Mouse (Mus musculus) ES-E14 (cell line): ENCODE measurements around the gene Pus7l.

ENCODE experiments used
- HCFC1 ChIP-seq: IDR thresholded peaks from 2 replicates; pipeline ENCODE4 v1.6.1; 2012; ENCODE audit warnings: low read length, inconsistent platforms, borderline replicate concordance; ENCODE audit not compliant: insufficient read depth
- MAFK ChIP-seq: IDR thresholded peaks from 2 replicates; pipeline ENCODE4 v1.6.1; 2014; ENCODE audit warnings: mild to moderate bottlenecking, low read depth, low read length, inconsistent platforms; ENCODE audit not compliant: insufficient read depth

DNA sequence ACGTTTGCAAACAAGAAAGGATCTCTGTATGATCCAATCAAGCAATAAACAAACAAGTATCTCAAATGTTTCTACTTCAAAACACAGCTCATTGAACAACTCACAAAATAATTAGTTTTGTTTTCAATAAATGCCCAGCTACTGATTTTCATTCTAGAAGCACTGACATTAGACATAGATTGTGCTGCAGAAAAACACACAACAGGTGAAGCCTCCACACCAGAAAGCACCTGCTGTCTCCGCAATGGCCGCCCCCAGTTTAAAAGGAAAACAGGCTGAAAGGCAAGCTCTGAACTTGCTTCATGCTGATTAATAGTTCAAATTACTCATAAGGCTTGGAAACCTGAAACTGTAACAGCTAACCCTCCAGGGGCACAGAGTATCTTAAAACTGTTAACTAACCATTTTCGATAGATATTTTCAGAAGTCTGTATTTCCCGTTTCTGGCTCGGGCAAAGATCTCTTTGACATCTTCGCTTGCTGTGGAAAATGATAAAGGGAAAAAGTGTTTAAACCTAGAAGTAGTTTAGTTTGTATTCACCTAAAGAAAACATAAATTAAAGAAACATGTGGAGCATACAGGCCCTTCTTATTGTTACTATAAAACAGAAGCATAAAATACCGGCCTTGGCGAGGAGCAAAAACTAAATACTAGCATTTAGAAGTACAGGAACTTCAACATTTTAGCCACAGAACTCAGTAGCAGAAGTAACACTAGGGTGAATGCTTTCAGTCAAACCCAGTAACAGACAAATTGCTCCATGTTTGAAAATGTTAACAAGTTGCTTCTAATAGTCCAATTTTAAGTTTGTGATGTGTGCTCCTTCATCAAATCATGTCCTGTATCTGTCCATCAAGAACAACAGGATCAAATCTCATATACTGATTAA is 44.7 kb upstream of the Pus7l start:
- TF ChIP-seq HCFC1 (no peak), MAFK (no peak)
